Mouse (Mus musculus): Measurements from ENCODE around the gene Fmod.

GRCm38 (mm10) chr1:134038336-134038735 is 1.3 kb downstream of the Fmod start:
- TF ChIP-seq CTCF (IDR thresholded peaks at IDR 0.05; ENCODE audit: low read depth) (no peak), EP300 (IDR thresholded peaks at IDR 0.05; ENCODE audit: low read depth) (no peak)

Measured in liver, embryonic 14.5 days (tissue).